17 mouse cellular contexts compared by ENCODE assay signal in genomic region chr13:98531306-98531705, GRCm38 (mm10). TPM values are rescaled to one million over a fixed set of nuclear protein-coding genes. Genes with fewer than 3 reads are reported as not detected.
"Had no signal": no experiment of that assay in that cellular context is flagged by ENCODE, and none has a peak within 500 bp of the region (broad histone marks: within the 10 kb centered on the region; RNA-seq: fewer than 3 reads in every experiment).

No protein-coding gene starts in this region.

- ATAC-seq: lung, postnatal 0 days; midbrain, embryonic 15.5 days had no signal

- H3K9ac ChIP-seq: limb, embryonic 13.5 days; liver, embryonic 14.5 days; midbrain, embryonic 15.5 days had no signal

- H3K27ac ChIP-seq: kidney, postnatal 0 days; limb, embryonic 13.5 days; liver, embryonic 14.5 days; midbrain, embryonic 15.5 days; stomach, postnatal 0 days had no signal

- DNase-seq: kidney, adult 9 months; kidney, postnatal 36 days; left cerebral cortex, postnatal 4 days; lung, adult 2 months; lung, postnatal 36 days; thymus, postnatal 4 days had no signal

- H3K9me3 ChIP-seq: midbrain, embryonic 15.5 days had no signal

- H3K4me2 ChIP-seq: limb, embryonic 13.5 days; midbrain, embryonic 15.5 days had no signal

- H3K36me3 ChIP-seq: limb, embryonic 13.5 days; midbrain, embryonic 15.5 days had no signal

- H3K4me3 ChIP-seq: limb, embryonic 13.5 days; midbrain, embryonic 15.5 days had no signal

RNA-seq across cellular contexts. Expression of gene Gm10320, which starts 39.5 kb away (rescaled TPM):
- total RNA-seq: layer of hippocampus, adult 18-20 months; layer of hippocampus, postnatal 10 days; left cerebral cortex, adult 18-20 months; left cerebral cortex, postnatal 10 days; left cerebral cortex, postnatal 4 days; neutrophil, adult 5-6 weeks had no signal
